Mouse (Mus musculus) midbrain, embryonic 15.5 days (tissue): ENCODE results near the gene Oprm1. TPM values are rescaled to one million over a fixed set of nuclear protein-coding genes. Genes with fewer than 3 reads are reported as not detected.
A peak's percentile ranks its signal among the peaks of the same experiment; 100 is the strongest.

Experiments used
- ATAC-seq: fragments of 200-750 bp; cut with Nextera tagmentation; replicated peaks from 2 replicates; pipeline ENCODE4 v1.8.0; 2017; ENCODE audit warnings: moderate TSS enrichment
- H3K27ac ChIP-seq: fragments of 300-500 bp; sonication (generic); 2 replicates; pipeline ENCODE4 v1.5.1; 2015; ENCODE audit warnings: mild to moderate bottlenecking, inconsistent platforms
- H3K27me3 ChIP-seq: fragments of 300-500 bp; sonication (generic); replicated peaks from 2 replicates; pipeline ENCODE4 v1.6.1; 2015; ENCODE audit warnings: inconsistent platforms
- H3K36me3 ChIP-seq: fragments of 300-500 bp; sonication (generic); replicated peaks from 2 replicates; pipeline ENCODE4 v1.6.1; 2015; ENCODE audit warnings: inconsistent platforms
- H3K4me1 ChIP-seq: fragments of 300-500 bp; sonication (generic); 2 replicates; pipeline ENCODE4 v1.6.1; 2015; ENCODE audit warnings: inconsistent platforms
- H3K4me2 ChIP-seq: fragments of 300-500 bp; sonication (generic); 2 replicates; pipeline ENCODE4 v1.6.1; 2015; ENCODE audit warnings: inconsistent platforms, mild to moderate bottlenecking, moderate library complexity
- H3K4me3 ChIP-seq: fragments of 300-500 bp; sonication (generic); 2 replicates; pipeline ENCODE4 v1.5.1; 2015; ENCODE audit warnings: mild to moderate bottlenecking, inconsistent platforms
- H3K9ac ChIP-seq: fragments of 300-500 bp; sonication (generic); 2 replicates; pipeline ENCODE4 v1.6.1; 2015; ENCODE audit warnings: mild to moderate bottlenecking, inconsistent platforms
- H3K9me3 ChIP-seq: fragments of 300-500 bp; sonication (generic); 2 replicates; pipeline ENCODE4 v1.6.1; 2016; ENCODE audit warnings: inconsistent platforms
- WGBS: fragments of 180-500 bp; shearing (Covaris S2); methylation state at CpG from one replicate; pipeline ENCODE4 v1.1.7; 2015; ENCODE audit warnings: mixed read lengths; 5-methylcytosine and 5-hydroxymethylcytosine counted together
- polyA plus RNA-seq: library from polyadenylated mRNA; unstranded; fragments of >200 nt; fragmentation: Nextera tagmentation; extraction: Ambion mirVana; gene quantifications from 2 replicates; pipeline ENCODE4 v1.2.1, GENCODE M21; 2015

Gene Oprm1
- polyA plus RNA-seq, 1 experiment from 2014 or later, result 2.1 TPM

DNA sequence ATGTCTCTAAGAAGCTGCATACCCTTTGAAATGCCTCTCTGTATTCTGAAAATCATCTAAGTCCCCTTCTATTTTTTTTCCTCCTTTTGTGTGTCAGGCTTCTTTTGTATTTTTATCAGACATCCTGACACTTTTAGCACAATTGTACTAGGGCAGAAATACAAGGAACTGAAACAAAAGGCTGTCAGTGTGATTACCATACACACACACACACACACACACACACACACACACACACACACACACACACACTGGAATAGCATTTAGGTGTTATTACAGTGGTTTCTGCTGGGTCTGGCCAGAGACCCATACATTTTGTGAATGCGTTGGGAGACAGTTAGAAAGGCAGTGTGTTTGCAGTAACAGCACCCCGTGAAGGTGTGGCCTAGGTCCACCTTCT, 275.2 kb downstream of the Oprm1 start:
- Histone ChIP-seq H3K9ac (no peak overlapping the region), H3K4me3 (no peak overlapping the region), H3K27ac (no peak overlapping the region), H3K4me1 (0 out of 2 replicates have a peak, but pooled peaks cover 3% of the 10 kb centered on the region), H3K4me2 (no peak overlapping the region), H3K9me3 (no peaks in the 10 kb centered on the region), H3K36me3 (no peaks in the 10 kb centered on the region), H3K27me3 (no peaks in the 10 kb centered on the region)
- ATAC-seq, result no peak
- WGBS, result 87% methylated on average over 2 of the region's 2 CpGs

DNA sequence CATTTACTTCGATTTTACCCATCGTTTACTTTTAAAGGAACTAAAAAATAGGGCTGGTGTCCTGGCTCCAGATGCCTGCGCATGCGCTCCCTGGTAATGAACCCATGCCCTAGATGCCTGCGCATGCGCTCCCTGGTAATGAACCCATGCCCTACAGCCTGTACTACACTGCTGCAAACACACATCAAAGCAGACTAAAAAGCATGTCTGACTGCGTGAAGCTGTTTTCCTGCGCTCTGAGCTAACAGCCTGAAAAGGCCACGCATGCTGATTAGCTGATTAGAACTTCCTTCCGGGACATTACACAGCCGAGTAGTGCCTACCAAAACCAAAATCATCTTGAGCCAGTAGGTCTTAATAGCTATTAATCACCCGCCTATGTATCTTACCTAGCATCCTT, 277.2 kb downstream of the Oprm1 start:
- no peak overlapping the region for H3K4me3 ChIP-seq
- no peaks in the 10 kb centered on the region for H3K36me3 ChIP-seq
- H3K4me1 ChIP-seq, result 0 out of 2 replicates have a peak, but pooled peaks cover 3% of the 10 kb centered on the region
- 72% methylated on average over 12 of the region's 12 CpGs for WGBS
- ATAC-seq, result peak; percentile 75
- H3K4me2 ChIP-seq, result no peak overlapping the region
- H3K27ac ChIP-seq, result no peak overlapping the region
- H3K9ac ChIP-seq, result no peak overlapping the region
- H3K27me3 ChIP-seq, result no peaks in the 10 kb centered on the region
- no peaks in the 10 kb centered on the region for H3K9me3 ChIP-seq

DNA sequence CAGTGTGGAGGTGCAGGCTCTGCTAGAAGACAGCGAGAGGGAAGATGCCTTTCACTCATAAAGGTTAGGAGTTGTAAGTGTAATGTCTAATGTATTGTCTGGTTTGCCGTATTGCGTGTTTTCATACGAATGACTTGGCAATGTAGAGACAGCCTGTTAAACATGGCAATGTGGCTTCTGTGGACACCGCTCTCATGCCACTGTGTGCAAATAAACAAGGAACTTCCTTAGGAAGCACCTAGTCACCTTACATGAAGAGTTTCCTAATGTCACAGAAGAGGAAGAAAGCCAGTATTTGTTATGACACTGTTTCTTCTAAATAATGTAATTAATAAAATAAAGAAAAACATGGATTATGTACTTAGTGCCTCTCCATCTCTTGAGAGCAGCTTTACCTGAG, 278.9 kb downstream of the Oprm1 start:
- Histone ChIP-seq H3K4me1 (0 out of 2 replicates have a peak, but pooled peaks cover 3% of the 10 kb centered on the region), H3K27ac (no peak overlapping the region), H3K36me3 (no peaks in the 10 kb centered on the region), H3K4me2 (no peak overlapping the region), H3K27me3 (no peaks in the 10 kb centered on the region), H3K9ac (no peak overlapping the region), H3K9me3 (no peaks in the 10 kb centered on the region), H3K4me3 (no peak overlapping the region)
- no peak for ATAC-seq
- WGBS, result 91% methylated on average over 5 of the region's 5 CpGs

DNA sequence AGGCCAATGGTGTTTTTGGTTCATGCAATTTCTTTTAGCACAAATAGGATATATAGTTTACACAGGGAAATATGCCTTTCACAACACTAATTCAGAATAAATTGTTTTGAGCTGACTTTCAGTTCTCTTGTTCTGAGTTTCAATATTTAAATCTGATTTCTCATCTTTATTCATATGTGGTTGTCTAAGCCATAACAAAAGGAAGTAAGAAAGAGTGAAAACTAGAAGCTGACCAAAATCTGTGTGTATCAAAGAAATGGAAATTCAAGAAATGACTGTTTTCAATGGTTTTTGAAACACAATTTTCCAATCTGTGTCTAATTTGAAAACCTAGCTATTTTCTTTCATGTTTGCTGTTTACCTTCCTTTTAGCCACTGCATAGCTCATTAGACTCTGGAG, 282.7 kb downstream of the Oprm1 start:
- Histone ChIP-seq H3K36me3 (no peaks in the 10 kb centered on the region), H3K27ac (no peak overlapping the region), H3K4me3 (no peak overlapping the region), H3K27me3 (no peaks in the 10 kb centered on the region), H3K9me3 (no peaks in the 10 kb centered on the region), H3K4me2 (no peak overlapping the region), H3K9ac (no peak overlapping the region), H3K4me1 (no peaks in the 10 kb centered on the region)
- ATAC-seq, result no peak

DNA sequence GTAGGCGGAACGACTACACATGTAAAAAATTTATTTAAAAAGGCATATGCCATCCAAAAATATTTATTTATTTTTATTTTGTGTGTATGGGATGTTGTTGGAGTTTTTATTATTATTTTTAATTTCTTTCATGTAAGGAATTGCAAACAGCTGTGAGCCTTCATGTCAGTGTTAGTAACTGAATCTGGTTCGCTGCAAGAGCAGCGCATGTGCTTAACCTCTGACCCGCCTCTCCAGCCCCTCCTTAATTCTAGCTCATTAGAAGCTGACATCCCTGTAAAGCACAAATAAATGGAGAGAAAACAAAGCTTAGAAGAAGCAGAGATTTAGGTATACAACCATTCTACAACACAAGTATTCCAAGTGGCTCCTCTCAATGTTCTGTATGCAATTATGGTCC, 285.6 kb downstream of the Oprm1 start:
- H3K4me2 ChIP-seq, result no peak overlapping the region
- H3K4me1 ChIP-seq, result 0 out of 2 replicates have a peak, but pooled peaks cover 4% of the 10 kb centered on the region
- H3K27me3 ChIP-seq, result no peaks in the 10 kb centered on the region
- H3K36me3 ChIP-seq, result no peaks in the 10 kb centered on the region
- no peak overlapping the region for H3K27ac ChIP-seq
- 78% methylated on average over 5 of the region's 5 CpGs for WGBS
- H3K4me3 ChIP-seq, result no peak overlapping the region
- no peak for ATAC-seq
- H3K9ac ChIP-seq, result no peak overlapping the region
- no peaks in the 10 kb centered on the region for H3K9me3 ChIP-seq

DNA sequence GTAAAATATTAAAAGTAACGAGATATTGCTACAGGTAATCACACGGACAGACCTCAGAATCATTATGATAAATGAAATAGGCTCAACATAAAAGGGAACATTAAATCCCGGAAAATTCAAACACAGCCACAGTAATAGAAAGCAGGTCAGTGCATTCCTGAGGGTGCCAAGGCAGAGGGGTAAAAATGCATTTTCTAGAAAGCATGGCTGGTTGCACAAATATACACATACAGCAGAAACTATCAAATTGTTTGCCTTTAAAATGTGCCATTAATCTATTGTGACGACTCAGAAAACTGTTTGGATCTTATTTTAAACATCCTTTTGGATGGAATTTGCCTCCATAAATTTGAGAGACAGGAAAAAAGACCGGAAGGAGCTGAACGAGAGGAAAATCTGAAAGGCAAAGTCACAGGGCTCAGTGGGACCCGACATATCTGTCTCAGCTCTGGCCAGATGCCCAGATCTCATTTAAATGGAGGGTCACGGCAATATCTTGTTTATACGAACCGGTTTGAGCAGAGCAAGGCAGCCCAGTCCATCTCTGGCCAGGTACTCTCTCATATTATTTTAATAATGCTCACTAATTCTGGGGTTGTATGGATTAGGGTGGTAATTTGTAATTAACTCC, 289.1 kb downstream of the Oprm1 start:
- peaks cover 7% of the 10 kb centered on the region; the same call in 1 of the 2 replicates for H3K4me1 ChIP-seq
- H3K36me3 ChIP-seq, result no peaks in the 10 kb centered on the region
- H3K4me2 ChIP-seq, result no peak overlapping the region
- 0 out of 2 replicates have a peak overlapping the region, but pooled peaks have one; percentile 42 for H3K27ac ChIP-seq
- ATAC-seq, result peak; percentile 77
- no peaks in the 10 kb centered on the region for H3K27me3 ChIP-seq
- no peaks in the 10 kb centered on the region for H3K9me3 ChIP-seq
- WGBS, result 47% methylated on average over 10 of the region's 10 CpGs
- H3K4me3 ChIP-seq, result no peak overlapping the region
- no peak overlapping the region for H3K9ac ChIP-seq

DNA sequence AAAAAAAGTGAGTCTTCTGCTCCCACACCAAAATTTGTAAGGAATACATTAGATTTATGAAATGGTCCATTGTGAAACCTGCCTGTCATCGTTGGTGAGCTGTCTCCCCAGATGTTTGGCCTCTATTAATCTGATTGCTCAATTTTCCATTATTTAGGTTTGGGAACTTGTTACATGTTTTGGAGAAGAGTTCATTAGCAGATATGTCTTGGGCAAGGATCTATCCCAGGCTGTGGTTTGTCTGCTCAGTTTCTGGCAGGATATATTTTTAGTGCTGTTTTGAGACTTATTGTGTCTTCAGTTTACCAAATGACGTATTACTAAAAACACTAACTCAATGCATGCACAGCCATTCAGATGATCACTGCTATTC, 289.6 kb downstream of the Oprm1 start:
- Histone ChIP-seq H3K9me3 (no peaks in the 10 kb centered on the region), H3K4me2 (no peak overlapping the region), H3K27ac (0 out of 2 replicates have a peak overlapping the region, but pooled peaks have one; percentile 42), H3K9ac (no peak overlapping the region), H3K4me1 (peaks cover 9% of the 10 kb centered on the region; the same call in 1 of the 2 replicates), H3K36me3 (no peaks in the 10 kb centered on the region), H3K27me3 (no peaks in the 10 kb centered on the region), H3K4me3 (no peak overlapping the region)
- whole genome bisulfite sequencing, result 77% methylated on average over 2 of the region's 2 CpGs
- no peak for ATAC-seq

DNA sequence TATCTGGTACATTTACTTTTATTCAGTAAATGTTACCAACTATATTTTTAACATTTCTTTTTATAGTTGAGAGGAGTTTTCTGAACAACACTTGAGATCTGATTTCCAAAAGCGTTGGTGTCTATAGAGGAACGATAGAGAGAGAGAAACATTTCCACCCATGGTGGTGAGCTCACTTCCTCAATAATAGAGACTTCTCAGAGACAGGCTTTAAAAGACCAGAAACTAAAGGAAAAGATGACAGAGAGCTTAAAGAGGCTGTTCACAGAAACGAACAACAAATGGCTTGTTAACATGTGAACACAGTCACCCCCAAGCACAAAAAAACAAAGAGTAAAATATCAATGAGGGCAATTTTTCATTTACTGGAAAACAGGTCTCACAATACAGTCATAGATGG, 291.6 kb downstream of the Oprm1 start:
- H3K4me1 ChIP-seq, result peaks cover 9% of the 10 kb centered on the region; the same call in 1 of the 2 replicates
- 74% methylated on average over 3 of the region's 3 CpGs for WGBS
- H3K36me3 ChIP-seq, result no peaks in the 10 kb centered on the region
- no peak overlapping the region for H3K9ac ChIP-seq
- H3K4me3 ChIP-seq, result no peak overlapping the region
- H3K27ac ChIP-seq, result no peak overlapping the region
- H3K4me2 ChIP-seq, result no peak overlapping the region
- ATAC-seq, result no peak
- H3K9me3 ChIP-seq, result no peaks in the 10 kb centered on the region
- no peaks in the 10 kb centered on the region for H3K27me3 ChIP-seq

DNA sequence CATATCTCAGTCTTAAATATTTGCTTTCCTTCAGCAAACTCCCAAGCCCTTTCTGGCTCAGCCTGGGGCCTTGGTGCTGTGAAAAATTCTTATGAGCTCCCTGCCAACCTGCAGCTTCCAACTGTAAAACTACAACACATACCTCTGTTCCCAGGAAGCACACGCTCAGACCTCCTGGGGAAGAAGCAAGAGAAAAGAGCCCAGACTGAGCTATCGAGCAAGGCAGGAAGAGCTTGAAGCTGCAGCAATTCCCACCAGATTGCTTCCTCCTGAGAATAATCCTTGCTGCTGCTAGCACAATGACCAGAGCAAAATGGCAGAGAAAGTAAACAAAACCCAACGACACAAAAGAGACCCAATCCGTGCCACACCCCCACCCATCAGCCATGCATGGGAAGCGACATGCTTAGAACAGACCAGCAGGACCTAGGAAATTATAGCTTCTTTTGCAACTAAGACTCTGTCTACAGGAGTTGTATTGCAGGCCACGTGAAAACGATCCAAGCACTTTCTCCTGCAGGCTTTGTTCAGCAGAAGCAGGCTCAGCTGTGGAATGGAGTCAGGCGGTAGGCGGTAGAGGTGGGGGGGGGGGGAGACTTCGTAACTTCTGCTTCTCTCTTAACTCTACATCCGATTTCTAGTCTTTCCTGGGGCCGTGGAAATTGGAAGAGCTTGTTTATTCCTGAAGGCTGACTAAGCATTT, 294.2 kb downstream of the Oprm1 start, which contains the start of gene Ipcef1:
TSS of gene Ipcef1 (minus strand) at position 164 of the 703 bp plus-strand sequence.
- WGBS, result 10% methylated on average over 12 of the region's 12 CpGs
- H3K9me3 ChIP-seq, result no peaks in the 10 kb centered on the region
- H3K4me3 ChIP-seq, result no peak within 1 kb of the TSS
- peaks cover 9% of the 10 kb centered on the region; the same call in 1 of the 2 replicates for H3K4me1 ChIP-seq
- peak within 1 kb of the TSS; percentile 25; the same call in 1 of the 2 replicates for H3K4me2 ChIP-seq
- no peak within 1 kb of the TSS for H3K9ac ChIP-seq
- peak; percentile 66; the same call in 1 of the 2 replicates for ATAC-seq
- H3K27me3 ChIP-seq, result no peaks in the 10 kb centered on the region
- no peaks in the 10 kb centered on the region for H3K36me3 ChIP-seq
- no peak within 1 kb of the TSS for H3K27ac ChIP-seq

DNA sequence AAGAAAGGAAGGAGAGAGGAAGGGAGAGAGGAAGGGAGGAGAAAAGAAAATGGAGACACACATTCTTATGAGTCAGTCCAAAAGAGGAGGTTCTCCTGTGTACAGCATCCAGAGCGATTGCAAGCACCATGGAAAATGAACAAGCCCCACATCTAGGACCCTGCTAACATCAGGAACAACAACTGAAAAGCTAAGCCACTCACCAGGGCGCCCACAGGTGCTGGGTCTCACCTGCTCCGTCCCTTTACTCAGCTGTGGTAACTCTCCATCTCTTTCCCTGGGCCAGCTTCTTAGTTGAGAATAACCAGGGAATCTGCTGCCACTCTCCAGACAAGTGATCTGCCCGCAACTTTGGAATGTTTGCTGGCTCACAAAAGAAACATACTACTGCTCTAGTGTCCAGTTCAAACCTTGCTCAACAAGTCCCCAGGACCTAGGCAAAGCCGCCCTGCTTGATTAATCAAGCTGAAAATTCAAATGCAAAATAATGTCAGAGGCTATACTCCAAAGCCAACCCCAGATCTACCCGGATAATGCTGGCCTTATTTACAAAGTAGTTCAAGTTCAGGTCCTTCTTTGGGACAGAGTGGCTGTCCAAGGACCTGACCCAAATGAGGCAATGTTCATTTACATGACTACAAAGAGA, 296.4 kb downstream of the Oprm1 start:
- Histone ChIP-seq H3K27me3 (no peaks in the 10 kb centered on the region), H3K4me2 (no peak overlapping the region), H3K4me1 (peaks cover 5% of the 10 kb centered on the region; the same call in 1 of the 2 replicates), H3K9ac (no peak overlapping the region), H3K4me3 (no peak overlapping the region), H3K36me3 (no peaks in the 10 kb centered on the region), H3K27ac (no peak overlapping the region), H3K9me3 (no peaks in the 10 kb centered on the region)
- WGBS, result 68% methylated on average over 6 of the region's 6 CpGs
- no peak for ATAC-seq

DNA sequence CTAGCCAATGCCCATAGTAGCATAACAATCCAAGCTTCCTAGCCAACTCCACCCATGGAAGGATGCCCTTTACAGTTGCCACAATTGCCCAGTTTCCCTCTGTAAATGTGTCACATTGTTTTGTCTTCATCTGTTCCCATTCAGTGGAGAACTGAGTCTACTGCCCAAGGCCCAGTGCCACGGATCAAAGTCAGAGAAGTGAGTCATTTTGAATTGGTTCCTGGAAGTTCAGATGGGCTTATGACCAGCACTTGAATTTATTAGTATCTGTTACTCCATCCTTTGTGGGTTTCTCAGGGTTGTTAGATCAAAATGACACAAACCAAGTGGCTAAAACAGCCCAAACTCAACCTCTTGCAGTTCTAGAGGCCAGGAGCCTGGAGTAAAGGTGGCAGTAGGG, 299.2 kb downstream of the Oprm1 start:
- no peak overlapping the region for H3K27ac ChIP-seq
- no peak for ATAC-seq
- peaks cover under 1% of the 10 kb centered on the region; the same call in 1 of the 2 replicates for H3K4me1 ChIP-seq
- no peaks in the 10 kb centered on the region for H3K27me3 ChIP-seq
- H3K36me3 ChIP-seq, result no peaks in the 10 kb centered on the region
- 82% methylated on average over 1 of the region's 1 CpGs for WGBS
- no peak overlapping the region for H3K4me2 ChIP-seq
- no peak overlapping the region for H3K9ac ChIP-seq
- no peak overlapping the region for H3K4me3 ChIP-seq
- H3K9me3 ChIP-seq, result no peaks in the 10 kb centered on the region

DNA sequence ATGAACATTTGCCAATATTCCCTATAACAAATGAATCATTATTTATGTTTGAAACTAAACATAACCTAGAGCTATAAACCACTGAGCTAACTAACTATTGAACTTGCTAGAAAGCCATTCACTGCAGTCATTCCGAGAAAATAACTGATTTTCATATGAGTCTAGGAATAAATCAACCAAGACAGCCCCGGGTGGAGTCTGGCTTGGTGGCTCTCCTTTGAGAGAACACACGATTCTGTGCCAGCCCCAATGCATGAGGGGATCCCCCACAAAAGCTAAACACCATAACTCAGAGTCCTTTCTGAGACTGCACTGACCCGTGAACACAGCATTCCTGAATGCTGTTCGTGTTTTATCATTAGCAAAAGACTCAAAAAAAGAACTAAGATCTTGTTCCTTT, 302.0 kb downstream of the Oprm1 start:
- no peaks in the 10 kb centered on the region for H3K9me3 ChIP-seq
- H3K4me1 ChIP-seq, result no peaks in the 10 kb centered on the region
- no peak overlapping the region for H3K9ac ChIP-seq
- H3K36me3 ChIP-seq, result no peaks in the 10 kb centered on the region
- H3K27ac ChIP-seq, result no peak overlapping the region
- no peaks in the 10 kb centered on the region for H3K27me3 ChIP-seq
- no peak for ATAC-seq
- WGBS, result 59% methylated on average over 5 of the region's 5 CpGs
- no peak overlapping the region for H3K4me2 ChIP-seq
- H3K4me3 ChIP-seq, result no peak overlapping the region
